Mouse (Mus musculus) cerebellum, adult 11-12 months (tissue): ENCODE measurements around the gene Rbpjl.

Source experiments
- DNase-seq: peaks from one replicate; pipeline ENCODE4 v3.0.0; 2022

Gene Rbpjl

GRCm38 (mm10) chr2:164396076-164396475 is 6.9 kb upstream of the Rbpjl start:
- no peak for DNase-seq

GRCm38 (mm10) chr2:164396911-164397310 is 6.0 kb upstream of the Rbpjl start:
- no peak for DNase-seq

DNA sequence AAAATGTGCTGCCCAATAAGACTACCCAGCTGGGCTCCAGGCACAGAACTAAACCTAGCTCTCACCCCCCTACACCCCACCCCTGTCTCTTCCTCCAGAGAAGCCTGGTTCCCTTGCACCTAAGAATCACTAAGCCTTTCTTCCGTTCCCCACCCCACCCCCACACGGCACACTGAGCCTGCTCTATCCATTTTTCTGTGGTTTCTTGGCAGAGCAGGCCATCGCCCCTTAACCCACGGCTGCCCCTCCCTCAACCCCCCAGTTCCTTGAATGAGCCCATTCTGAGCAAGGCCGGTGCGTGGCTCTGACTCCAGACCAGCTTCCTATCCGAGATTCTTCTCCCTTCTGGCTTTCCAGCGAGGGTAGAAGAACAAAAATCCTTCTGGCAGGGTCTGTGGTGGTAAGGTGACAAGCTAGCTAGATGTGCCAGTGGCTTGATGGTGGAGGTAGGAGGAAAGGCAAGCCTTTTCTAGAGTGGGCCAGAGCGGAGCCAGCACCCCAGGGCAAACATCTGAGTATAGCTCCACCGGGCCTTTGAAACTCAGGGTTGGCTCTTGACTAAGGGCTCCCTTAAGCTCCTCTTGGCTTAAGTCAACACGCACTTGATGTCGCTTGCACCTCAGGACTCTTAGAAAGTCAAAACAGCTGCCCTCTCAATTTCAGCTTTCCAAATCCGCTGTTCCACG is 598 bp downstream of the Rbpjl start:
- no peak for DNase-seq

DNA sequence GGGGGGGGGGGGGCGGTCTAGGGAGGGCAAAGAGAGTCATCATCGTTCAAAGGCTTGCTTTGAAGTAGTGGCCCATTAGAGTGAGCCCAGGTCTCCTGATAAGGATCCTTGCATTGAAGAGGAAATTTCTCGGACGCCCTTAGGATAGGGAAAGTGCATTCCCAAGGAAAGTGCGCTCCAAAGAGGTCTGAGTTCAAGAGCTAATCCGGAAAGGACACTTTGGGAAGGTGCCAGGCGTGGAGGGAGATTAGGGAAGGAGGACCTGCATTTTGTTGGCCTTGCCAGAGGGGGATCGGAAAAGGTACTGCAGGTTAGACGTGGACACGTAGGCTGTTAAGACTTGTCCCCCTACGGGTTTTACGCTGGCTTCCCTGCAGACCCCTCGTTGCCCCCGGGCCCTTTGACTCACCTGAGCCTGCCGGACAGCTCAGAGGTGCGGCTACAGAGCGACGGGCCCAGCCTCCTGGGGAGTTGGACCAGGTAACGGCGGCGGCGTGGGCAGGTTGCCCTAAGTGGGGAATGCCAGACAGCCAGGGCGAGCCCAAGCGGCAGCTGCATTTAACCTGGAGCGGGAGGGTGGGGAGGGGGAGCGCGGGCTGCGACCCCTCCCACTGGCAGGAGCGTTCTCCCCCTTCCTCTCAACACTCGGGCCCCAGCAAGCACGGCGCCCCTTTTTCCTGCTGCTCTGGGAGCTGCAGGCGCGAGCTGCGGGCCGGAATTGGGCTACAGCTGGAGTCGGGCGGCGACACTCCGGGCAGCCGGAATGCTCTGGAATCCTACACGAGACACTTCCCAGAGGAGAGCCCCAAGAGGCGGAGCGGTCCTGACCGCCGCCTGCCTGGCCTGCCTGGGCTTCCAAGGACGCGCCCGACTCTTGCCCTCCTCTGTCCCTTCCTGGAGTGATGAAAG is 1.4 kb downstream of the Rbpjl start:
- no peak for DNase-seq

GRCm38 (mm10) chr2:164405060-164405459 is 2.1 kb downstream of the Rbpjl start, which contains the start of gene Matn4:
Matn4 (minus strand) TSS chr2:164405160.
- DNase-seq = no peak

DNA sequence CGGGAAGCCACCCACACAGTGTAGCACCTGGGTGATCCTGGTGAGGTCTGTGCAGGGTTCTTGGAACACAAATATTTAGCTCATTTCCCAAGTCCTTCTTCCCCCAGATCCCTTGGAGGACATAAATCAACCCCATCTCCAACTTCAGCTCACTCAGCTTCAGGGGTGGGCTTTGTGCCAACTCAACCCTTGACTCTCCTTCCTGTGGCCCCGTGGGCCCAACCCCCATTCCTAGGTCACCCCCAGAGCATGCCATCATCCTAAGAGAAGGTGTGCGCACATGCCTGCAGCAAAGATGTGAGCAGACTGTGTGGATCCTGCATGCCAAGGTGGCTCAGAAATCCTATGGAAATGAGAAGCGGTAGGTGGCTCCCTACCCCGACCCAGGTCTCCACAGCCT is 2.6 kb downstream of the Rbpjl start:
- DNase-seq = no peak

DNA sequence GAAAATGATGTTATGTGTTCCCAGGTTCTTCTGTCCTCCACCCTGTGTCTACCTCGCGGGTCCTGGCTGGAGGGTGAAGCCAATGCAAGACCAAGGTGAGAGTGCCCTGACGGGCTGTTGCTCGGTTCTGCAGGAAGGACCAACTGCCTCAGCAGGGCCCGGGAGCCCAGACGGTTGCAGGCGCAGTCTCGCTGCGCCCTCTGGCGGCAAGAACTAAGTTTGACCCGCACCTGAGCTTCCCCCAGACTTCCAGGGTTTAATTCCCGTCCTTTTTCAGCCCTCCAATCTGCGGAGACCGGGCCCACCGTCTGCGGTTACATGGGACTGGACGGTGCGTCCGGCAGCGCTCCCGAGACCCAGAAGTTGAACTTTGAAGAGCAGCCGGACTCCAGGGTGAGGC is 4.8 kb downstream of the Rbpjl start:
- peak; percentile 41 for DNase-seq

DNA sequence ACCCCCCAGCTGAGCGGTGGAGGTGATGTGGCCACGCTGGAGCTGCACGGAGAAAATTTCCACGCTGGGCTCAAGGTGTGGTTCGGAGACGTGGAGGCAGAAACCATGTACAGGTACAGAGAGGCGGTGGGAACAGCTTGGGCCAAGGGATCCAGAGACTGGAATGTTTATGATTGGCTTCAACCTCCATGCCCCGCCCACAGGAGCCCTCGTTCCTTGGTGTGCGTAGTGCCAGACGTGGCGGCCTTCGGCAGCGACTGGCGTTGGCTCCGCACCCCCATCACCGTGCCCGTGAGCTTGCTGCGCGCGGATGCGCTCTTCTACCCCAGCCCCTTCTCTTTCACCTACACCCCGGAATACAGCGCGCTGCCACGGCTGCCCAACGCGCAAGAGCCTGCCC is 11.2 kb downstream of the Rbpjl start:
- no peak for DNase-seq

DNA sequence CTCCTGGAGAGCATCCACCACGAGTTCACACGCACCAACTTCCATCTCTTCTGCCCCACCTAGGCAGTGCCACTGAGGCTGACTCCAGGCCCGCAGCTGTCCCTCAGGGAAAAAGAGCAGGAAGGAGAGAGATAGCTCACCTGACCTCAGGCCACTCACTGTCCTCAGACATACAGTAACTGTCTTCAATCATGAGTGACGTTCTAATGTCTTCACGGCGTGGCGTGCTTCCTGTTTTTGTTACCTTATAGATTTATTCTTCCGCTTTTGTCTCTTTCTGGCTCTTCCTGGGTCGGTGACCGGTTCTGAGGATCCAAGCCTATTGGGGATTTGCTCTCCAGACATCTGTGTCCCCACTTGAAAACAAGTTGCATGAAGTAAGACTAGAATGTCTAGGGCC is 11.6 kb downstream of the Rbpjl start:
- DNase-seq = no peak

DNA sequence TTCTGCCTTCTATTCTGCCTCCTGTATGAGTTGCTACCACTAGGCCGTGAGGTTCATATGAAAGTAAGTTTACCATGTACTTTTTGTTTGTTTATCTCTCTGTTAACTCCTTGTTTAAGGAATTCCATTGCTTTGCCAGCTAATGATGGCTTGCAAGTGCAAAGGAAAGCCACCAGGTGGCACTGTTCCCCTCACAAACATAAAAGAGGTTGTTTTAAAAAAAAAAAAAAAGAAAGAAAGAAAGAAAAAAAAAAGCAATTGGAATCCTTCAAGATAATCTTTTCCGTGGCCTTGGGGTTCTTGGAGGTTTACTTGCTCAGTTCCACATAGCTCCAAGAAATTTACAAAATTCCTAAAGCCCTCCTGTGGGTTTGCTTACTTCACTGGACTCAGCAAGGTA is 14.3 kb downstream of the Rbpjl start:
- DNase-seq = no peak

- no peak for DNase-seq
These were observed 15.5 kb downstream of the Rbpjl start for GRCm38 (mm10) chr2:164418308-164418875.

- no peak for DNase-seq
These were observed 16.5 kb downstream of the Rbpjl start for GRCm38 (mm10) chr2:164419489-164419888.

- no peak for DNase-seq
These were observed 18.4 kb downstream of the Rbpjl start for GRCm38 (mm10) chr2:164421306-164421705.

GRCm38 (mm10) chr2:164421979-164422378 is 19.0 kb downstream of the Rbpjl start:
- DNase-seq = no peak

DNA sequence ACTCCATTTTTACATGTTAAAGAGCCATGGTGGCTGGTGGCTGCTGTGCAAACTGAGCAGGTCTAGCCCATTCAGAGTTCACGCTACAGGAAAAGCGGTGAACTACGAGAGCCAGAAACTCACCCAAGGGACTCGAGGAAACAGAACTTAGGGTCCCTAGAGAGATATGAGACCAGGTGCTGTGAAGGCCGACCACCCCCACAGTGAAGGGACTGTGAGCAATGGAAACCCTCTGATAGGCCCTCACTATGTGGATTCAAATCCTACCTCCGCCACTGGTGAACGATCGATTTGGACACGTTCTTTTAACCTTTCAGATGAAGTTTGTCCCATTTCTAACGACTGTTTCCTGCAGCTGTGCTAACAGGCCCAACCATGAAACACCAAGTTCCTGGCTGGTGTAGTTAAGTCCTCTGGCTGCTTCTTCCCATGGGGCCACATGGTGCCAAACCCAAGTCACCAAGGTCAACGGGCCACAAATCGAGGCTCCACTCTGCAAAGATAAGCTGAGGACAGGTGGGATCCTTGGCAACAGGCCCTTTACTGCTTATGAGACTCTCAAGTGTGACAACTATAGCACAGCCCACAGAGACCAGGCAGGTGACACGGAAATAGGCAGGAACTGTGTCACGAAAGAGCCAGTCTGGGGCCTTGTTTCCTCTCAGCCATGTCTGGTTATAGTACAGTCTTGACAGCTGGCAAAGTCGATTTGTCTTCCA is 19.9 kb downstream of the Rbpjl start:
- DNase-seq = no peak

DNA sequence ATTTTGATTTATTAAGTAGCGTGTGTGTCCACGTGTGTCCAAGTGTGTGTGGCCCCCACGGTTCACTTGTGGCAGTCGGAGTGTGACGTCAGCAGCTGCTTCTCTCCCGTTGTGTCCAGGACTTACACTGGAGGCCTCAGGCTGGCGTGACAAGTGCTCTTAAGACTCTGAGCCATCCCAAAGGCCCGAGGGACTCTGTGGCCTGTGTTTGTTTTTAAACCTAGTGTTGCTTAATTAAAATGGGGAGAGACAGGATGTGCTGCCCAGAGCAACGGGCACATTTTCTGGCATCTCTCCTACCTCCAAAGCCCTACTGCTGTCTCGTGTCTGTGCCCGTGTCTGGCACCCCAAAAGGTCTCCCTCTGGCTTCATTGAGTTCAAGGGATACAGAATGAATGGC is 20.5 kb downstream of the Rbpjl start:
- peak; percentile 16 for DNase-seq

GRCm38 (mm10) chr2:164424406-164424805 is 21.5 kb downstream of the Rbpjl start:
- DNase-seq = no peak

DNA sequence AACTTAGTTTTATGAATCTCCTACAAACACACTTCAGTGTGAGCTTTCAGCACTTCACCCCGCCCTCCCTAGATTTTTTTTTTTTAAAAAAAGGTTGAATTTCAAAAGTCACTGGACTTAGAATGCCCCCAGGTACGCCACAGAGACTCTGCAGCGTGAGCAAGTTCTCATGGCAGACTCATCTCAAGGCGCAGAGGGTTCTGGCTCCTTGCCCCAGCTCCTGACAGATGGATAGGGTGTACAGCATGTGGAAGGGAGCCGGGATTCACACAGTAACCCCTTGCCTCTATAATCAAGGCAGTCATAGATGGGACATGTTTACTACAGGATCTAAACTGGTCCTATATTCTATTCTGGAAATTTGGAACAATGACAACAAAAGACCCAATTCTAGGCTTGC is 22.5 kb downstream of the Rbpjl start:
- no peak for DNase-seq

GRCm38 (mm10) chr2:164426121-164426520 is 23.2 kb downstream of the Rbpjl start:
- DNase-seq = no peak

DNA sequence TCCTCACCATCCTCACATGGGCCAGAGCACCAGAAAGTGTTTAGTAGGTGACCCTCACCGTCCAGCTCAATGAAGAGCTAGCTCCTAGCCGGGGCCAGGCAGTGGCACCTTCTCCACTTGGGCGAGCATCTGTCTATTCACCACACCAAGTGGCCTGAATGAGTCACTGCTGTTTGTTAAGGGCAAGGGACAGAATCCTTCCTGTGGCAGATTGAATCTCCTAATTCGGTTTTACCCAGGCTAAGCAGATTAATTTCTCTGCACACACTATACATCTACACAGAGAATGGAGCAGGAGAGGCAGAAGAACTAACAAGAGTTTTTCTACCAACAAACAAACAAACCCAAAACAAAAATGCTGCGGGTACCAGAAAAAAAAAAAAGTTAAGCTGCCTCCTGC is 24.0 kb downstream of the Rbpjl start:
- no peak for DNase-seq

DNA sequence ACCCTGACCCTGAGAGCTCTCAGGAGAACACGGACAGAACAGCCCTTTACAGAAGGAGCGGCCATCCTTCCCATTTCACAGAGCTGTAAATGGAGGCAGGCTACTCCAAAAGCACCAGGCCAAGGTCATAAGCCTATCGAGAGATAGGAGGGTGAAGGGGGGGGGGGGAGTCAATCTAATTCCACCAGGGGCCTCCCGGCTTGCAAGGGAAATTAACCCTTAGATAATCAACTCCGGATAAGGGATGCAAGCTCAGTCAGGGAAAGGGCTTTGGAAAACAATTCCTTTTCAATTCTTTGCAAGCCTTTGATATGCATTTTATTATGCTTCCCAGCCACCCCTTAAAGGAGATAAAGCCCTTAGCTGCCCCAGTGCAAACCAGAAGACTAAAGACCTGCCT is 25.5 kb downstream of the Rbpjl start:
- no peak for DNase-seq

- no peak for DNase-seq
These were observed 27.1 kb downstream of the Rbpjl start for GRCm38 (mm10) chr2:164429881-164430615.

GRCm38 (mm10) chr2:164430697-164431096 is 27.8 kb downstream of the Rbpjl start:
- DNase-seq = no peak
